Mouse (Mus musculus) monocyte, adult 5-6 weeks (primary cell): Measurements from ENCODE around the gene Aadat. TPM values are rescaled to one million over a fixed set of nuclear protein-coding genes. Genes with fewer than 3 reads are reported as not detected.
"Not testable (repeated sequence)": the region's sequence is repeated elsewhere in the genome, so short reads cannot be mapped to it uniquely, and the experiment has no call there.

ENCODE experiments used
- ATAC-seq: fragments of 153-309, 156-312 bp; replicated peaks from 2 replicates; pipeline ENCODE4 v1.8.0; 2017; ENCODE audit warnings: mild to moderate bottlenecking; ENCODE audit not compliant: low TSS enrichment, insufficient number of reproducible peaks, severe bottlenecking, poor library complexity, low FRiP score
- total RNA-seq: library from RNA; stranded (forward); fragments of 200-1000, 200-491, 200-594 nt; gene quantifications from 3 replicates; pipeline ENCODE4 v1.2.3, GENCODE M21; 2017

Aadat gene
- total RNA-seq, result not detected in 3 replicates

GRCm38 (mm10) chr8:60505653-60506521, at the start of gene Aadat:
TSS of gene Aadat (plus strand) at chr8:60505932.
- ATAC-seq, result no peak

- no peak for ATAC-seq
These were observed 38.9 kb upstream of the Aadat start for GRCm38 (mm10) chr8:60466686-60467335.

- ATAC-seq, result no peak
These were observed 15.6 kb upstream of the Aadat start for GRCm38 (mm10) chr8:60490147-60490546.

GRCm38 (mm10) chr8:60491871-60492270, 13.9 kb upstream of the Aadat start:
- no peak for ATAC-seq

GRCm38 (mm10) chr8:60492471-60492870, 13.3 kb upstream of the Aadat start:
- no peak for ATAC-seq

- no peak for ATAC-seq
These were observed 11.1 kb upstream of the Aadat start for GRCm38 (mm10) chr8:60494606-60495005.

- not testable (repeated sequence) for ATAC-seq
These were observed 10.7 kb upstream of the Aadat start for GRCm38 (mm10) chr8:60495046-60495445.

- ATAC-seq, result no peak
These were observed 2.6 kb upstream of the Aadat start, which contains the start of gene Gm10283 for GRCm38 (mm10) chr8:60503098-60503497. TSS of gene Gm10283 (minus strand) at chr8:60503198.

GRCm38 (mm10) chr8:60518286-60518685, 12.6 kb downstream of the Aadat start:
- no peak for ATAC-seq

GRCm38 (mm10) chr8:60534945-60535344, 29.2 kb downstream of the Aadat start:
- no peak for ATAC-seq

- no peak for ATAC-seq
These were observed 61.1 kb downstream of the Aadat start for GRCm38 (mm10) chr8:60566783-60567182.

- ATAC-seq, result no peak
These were observed 71.5 kb downstream of the Aadat start for GRCm38 (mm10) chr8:60577231-60577630.

- ATAC-seq, result no peak
These were observed 77.6 kb downstream of the Aadat start for GRCm38 (mm10) chr8:60583369-60583768.

GRCm38 (mm10) chr8:60591352-60592105, 85.8 kb downstream of the Aadat start:
- not testable (repeated sequence) for ATAC-seq

GRCm38 (mm10) chr8:60594761-60595160, 89.0 kb downstream of the Aadat start:
- ATAC-seq, result no peak

Other genes with a start within 250 kb of the Aadat start
- gene Gm10283, start 2.7 kb upstream of the Aadat start, total RNA-seq, result not detected in 3 replicates
- gene Mfap3l, start 126.9 kb downstream of the Aadat start, total RNA-seq, result 1.9 to 6.8 TPM (median 2.4 TPM) in 3 replicates